Mouse (Mus musculus) liver, postnatal 0 days (tissue): Measurements from ENCODE around the gene Rpl22. TPM values are rescaled to one million over a fixed set of nuclear protein-coding genes. Genes with fewer than 3 reads are reported as not detected.

Experiments
- ATAC-seq: fragments of 200-750 bp; cut with Nextera tagmentation; 2 replicates; pipeline ENCODE4 v1.8.0; 2017; ENCODE audit warnings: mild to moderate bottlenecking, moderate library complexity
- DNase-seq: peaks from one replicate; pipeline ENCODE4 v3.0.0-alpha.2; 2016
- H3K27ac ChIP-seq: fragments of 300-500 bp; sonication (generic); 2 replicates; pipeline ENCODE4 v1.5.1; 2014; ENCODE audit warnings: antibody characterized with exemption, moderate library complexity, mild to moderate bottlenecking, low read depth
- H3K27me3 ChIP-seq: fragments of 300-500 bp; sonication (generic); 2 replicates; pipeline ENCODE4 v1.6.1; 2014; ENCODE audit warnings: low read length, control low read depth, mixed read lengths; ENCODE audit not compliant: insufficient read depth
- H3K36me3 ChIP-seq: fragments of 300-500 bp; sonication (generic); replicated peaks from 2 replicates; pipeline ENCODE4 v1.6.1; 2014; ENCODE audit warnings: mild to moderate bottlenecking, control low read depth, low read length, moderate library complexity, mixed read lengths; ENCODE audit not compliant: insufficient read depth
- H3K4me1 ChIP-seq: fragments of 300-500 bp; sonication (generic); 2 replicates; pipeline ENCODE4 v1.6.1; 2014; ENCODE audit warnings: antibody characterized with exemption, mild to moderate bottlenecking, control low read depth; ENCODE audit not compliant: insufficient read depth
- H3K4me2 ChIP-seq: fragments of 300-500 bp; sonication (generic); 2 replicates; pipeline ENCODE4 v1.6.1; 2014; ENCODE audit warnings: low read depth, mild to moderate bottlenecking, low read length, moderate library complexity, mixed read lengths
- H3K4me3 ChIP-seq: fragments of 300-500 bp; sonication (generic); 2 replicates; pipeline ENCODE4 v1.5.1; 2014; ENCODE audit warnings: low read depth, low read length
- H3K9ac ChIP-seq: fragments of 300-500 bp; sonication (generic); replicated peaks from 2 replicates; pipeline ENCODE4 v1.6.1; 2014; ENCODE audit warnings: mild to moderate bottlenecking, moderate library complexity
- H3K9me3 ChIP-seq: fragments of 300-500 bp; sonication (generic); 2 replicates; pipeline ENCODE4 v1.6.1; 2016; ENCODE audit warnings: mild to moderate bottlenecking, control low read depth, low read length, mixed read lengths
- CTCF ChIP-seq: sonication (generic); IDR thresholded peaks from 2 replicates; pipeline ENCODE4 v1.5.1; 2016; ENCODE audit warnings: antibody characterized with exemption, low read depth
- EP300 ChIP-seq: IDR thresholded peaks from 2 replicates; pipeline ENCODE4 v1.6.1; 2016; ENCODE audit warnings: antibody characterized with exemption, low read depth, mild to moderate bottlenecking
- WGBS: fragments of 180-500 bp; shearing (Covaris S2); extraction: QIAGEN DNeasy Blood & Tissue Kit; methylation state at CpG from one replicate; pipeline ENCODE4 v1.1.7; 2014; ENCODE audit not compliant: insufficient replicate concordance; 5-methylcytosine and 5-hydroxymethylcytosine counted together
- polyA plus RNA-seq: library from polyadenylated mRNA; unstranded; fragments of >200 nt; fragmentation: Nextera tagmentation; extraction: Ambion mirVana; gene quantifications from 2 replicates; pipeline ENCODE4 v1.2.1, GENCODE M21; 2015

Rpl22 gene
- polyA plus RNA-seq, 1 experiment from 2014 or later: 207 TPM

DNA sequence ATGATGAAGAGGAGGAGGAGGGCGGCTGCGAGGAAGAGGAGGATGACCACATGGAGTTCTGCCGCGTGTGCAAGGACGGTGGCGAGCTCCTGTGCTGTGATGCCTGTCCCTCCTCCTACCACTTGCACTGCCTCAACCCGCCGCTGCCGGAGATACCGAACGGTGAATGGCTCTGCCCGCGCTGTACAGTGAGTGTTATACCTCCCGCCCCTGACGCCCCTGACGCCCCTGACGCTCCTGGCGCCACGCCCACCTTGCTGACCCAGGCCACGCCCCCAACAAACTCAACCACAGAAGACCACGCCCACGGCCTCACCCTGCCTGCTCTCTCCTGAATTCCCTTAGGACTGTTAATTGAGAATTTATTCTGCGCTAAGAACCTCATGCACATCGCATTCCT is 35.3 kb downstream of the Rpl22 start:
- peaks cover 2% of the 10 kb centered on the region; the same call in 1 of the 2 replicates for H3K4me1 ChIP-seq
- no peak overlapping the region for H3K9ac ChIP-seq
- no peaks in the 10 kb centered on the region for H3K36me3 ChIP-seq
- ATAC-seq (peak; percentile 35; the same call in 1 of the 2 replicates), DNase-seq (peak; percentile 71)
- no peak overlapping the region for H3K4me3 ChIP-seq
- TF ChIP-seq EP300 (no peak), CTCF (no peak)
- H3K9me3 ChIP-seq: no peaks in the 10 kb centered on the region
- H3K27me3 ChIP-seq: 0 out of 2 replicates have a peak, but pooled peaks cover 4% of the 10 kb centered on the region
- peak overlapping the region; percentile 32; the same call in 1 of the 2 replicates for H3K4me2 ChIP-seq
- H3K27ac ChIP-seq: no peak overlapping the region
- WGBS: 3% methylated on average over 23 of the region's 24 CpGs

DNA sequence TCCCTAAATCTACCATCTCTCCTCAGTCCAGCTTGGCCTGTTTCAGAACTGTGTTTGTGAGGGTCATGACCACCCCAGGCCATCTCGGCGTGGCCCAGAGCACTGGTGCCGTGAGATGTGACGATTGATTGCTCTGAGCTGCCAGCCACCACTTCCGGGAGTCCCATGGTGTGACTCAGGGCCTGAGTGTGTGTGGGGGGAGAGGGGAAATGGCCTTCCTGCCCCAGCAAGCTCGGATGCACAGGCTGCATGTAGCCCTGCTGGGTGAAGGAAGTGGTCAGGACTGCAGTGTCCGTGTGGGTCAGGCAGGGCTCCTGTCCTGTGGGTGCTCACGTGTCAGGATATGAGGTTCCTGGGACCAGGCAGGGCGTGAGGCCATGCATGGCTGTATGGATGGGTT is 36.6 kb downstream of the Rpl22 start:
- H3K27me3 ChIP-seq: 0 out of 2 replicates have a peak, but pooled peaks cover 4% of the 10 kb centered on the region
- 31% methylated on average over 9 of the region's 9 CpGs for WGBS
- ATAC-seq: peak; percentile 47; the same call in 1 of the 2 replicates
- TF ChIP-seq EP300 (no peak), CTCF (no peak)
- H3K9me3 ChIP-seq: no peaks in the 10 kb centered on the region
- no peak overlapping the region for H3K4me2 ChIP-seq
- no peak for DNase-seq
- H3K4me3 ChIP-seq: no peak overlapping the region
- H3K4me1 ChIP-seq: peaks cover 2% of the 10 kb centered on the region; the same call in 1 of the 2 replicates
- H3K9ac ChIP-seq: no peak overlapping the region
- no peaks in the 10 kb centered on the region for H3K36me3 ChIP-seq
- H3K27ac ChIP-seq: no peak overlapping the region

DNA sequence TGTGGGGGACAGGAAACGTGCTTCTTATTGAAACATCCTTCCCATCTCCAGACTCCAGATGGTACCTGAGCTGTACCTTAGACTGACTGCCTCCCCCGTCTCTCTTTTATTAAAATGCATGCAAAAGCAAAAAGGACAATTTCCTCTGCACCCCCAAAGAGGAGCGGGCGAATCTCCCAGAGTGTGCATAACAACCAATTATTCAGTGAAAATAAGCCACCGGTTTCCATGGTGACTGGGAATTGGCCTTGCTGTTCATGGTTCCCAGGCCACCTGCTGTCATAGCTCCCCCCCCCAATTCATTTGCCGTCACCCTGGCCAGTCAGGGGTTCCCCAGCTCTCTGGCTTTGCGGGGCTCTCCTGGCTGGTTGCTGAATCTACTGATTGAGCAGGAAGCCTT is 39.7 kb downstream of the Rpl22 start:
- TF ChIP-seq CTCF (no peak), EP300 (no peak)
- Histone ChIP-seq H3K27ac (no peak overlapping the region), H3K4me2 (no peak overlapping the region), H3K27me3 (0 out of 2 replicates have a peak, but pooled peaks cover 4% of the 10 kb centered on the region), H3K9me3 (no peaks in the 10 kb centered on the region), H3K9ac (no peak overlapping the region), H3K4me3 (no peak overlapping the region), H3K4me1 (peaks cover 2% of the 10 kb centered on the region; the same call in 1 of the 2 replicates), H3K36me3 (no peaks in the 10 kb centered on the region)
- ATAC-seq: no peak
- WGBS: 74% methylated on average over 7 of the region's 7 CpGs
- DNase-seq: no peak

DNA sequence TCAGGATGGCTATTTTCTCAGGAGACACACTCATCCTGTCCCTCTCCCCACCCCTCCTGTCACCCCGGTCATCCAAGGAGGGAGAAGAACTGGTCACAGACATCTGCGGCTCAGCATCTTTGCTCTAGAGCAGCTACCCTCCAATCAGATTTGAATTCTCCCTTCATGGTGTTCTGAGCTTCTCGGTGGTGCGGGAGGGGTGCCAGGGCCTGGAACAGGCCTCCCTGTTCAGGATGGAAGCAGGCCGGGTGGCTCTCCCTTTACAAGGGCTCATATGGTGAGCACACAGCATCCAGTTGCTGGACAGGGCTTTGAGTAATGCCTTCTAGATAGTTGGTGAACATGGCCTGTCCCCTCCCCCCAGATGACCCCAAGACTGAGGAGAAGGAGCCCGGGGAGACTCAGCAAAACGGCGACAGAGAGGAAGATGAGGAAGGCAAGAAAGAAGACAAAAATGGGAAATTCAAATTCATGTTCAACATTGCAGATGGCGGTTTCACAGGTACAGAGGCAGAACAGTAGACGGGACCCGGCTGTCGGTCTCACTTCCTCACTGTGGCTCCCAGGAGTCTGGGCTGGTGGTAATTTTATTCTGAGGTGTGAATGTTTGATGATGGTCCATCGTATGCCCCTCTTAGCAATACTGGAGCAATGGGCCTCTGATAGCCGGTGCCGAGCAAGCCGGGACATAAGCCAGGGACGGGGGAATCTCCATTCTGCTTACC is 57.1 kb downstream of the Rpl22 start:
- no peaks in the 10 kb centered on the region for H3K9me3 ChIP-seq
- H3K27me3 ChIP-seq: no peaks in the 10 kb centered on the region
- H3K4me3 ChIP-seq: no peak overlapping the region
- H3K9ac ChIP-seq: no peak overlapping the region
- DNase-seq (no peak), ATAC-seq (no peak)
- 75% methylated on average over 17 of the region's 17 CpGs for WGBS
- H3K4me2 ChIP-seq: no peak overlapping the region
- TF ChIP-seq CTCF (no peak), EP300 (no peak)
- H3K27ac ChIP-seq: no peak overlapping the region
- H3K4me1 ChIP-seq: no peaks in the 10 kb centered on the region
- no peaks in the 10 kb centered on the region for H3K36me3 ChIP-seq

Other genes with a start within 250 kb of the Rpl22 start
- 0.15 TPM in 1 of 2 replicates, not detected in the other for gene Tnfrsf25, start 209.8 kb upstream of the Rpl22 start, polyA plus RNA-seq
- 1.8 and 2.2 TPM in 2 replicates for gene Espn, start 173.4 kb upstream of the Rpl22 start, polyA plus RNA-seq
- not detected in 2 replicates for gene Hes2, start 166.9 kb upstream of the Rpl22 start, polyA plus RNA-seq
- 10.7 and 12.0 TPM in 2 replicates for gene Acot7, start 147.6 kb upstream of the Rpl22 start, polyA plus RNA-seq
- 0.47 and 0.58 TPM in 2 replicates for gene Gpr153, start 51.5 kb upstream of the Rpl22 start, polyA plus RNA-seq
- not detected in 2 replicates for gene Hes3, start 34.1 kb upstream of the Rpl22 start, polyA plus RNA-seq
- 5.9 and 6.9 TPM in 2 replicates for gene Icmt, start 28.5 kb upstream of the Rpl22 start, polyA plus RNA-seq
- 0.13 TPM in 1 of 2 replicates, not detected in the other for gene Rnf207, start 6.7 kb upstream of the Rpl22 start, polyA plus RNA-seq
- gene Chd5, start 12.9 kb downstream of the Rpl22 start, polyA plus RNA-seq: 0.38 TPM in 1 of 2 replicates, not detected in the other
- 0.06 and 0.09 TPM in 2 replicates for gene Nphp4, start 151.0 kb downstream of the Rpl22 start, polyA plus RNA-seq
- 4.2 and 6.7 TPM in 2 replicates for gene Kcnab2, start 152.1 kb downstream of the Rpl22 start, polyA plus RNA-seq